8 mouse cellular contexts compared by ENCODE assay signal in the genomic region with DNA sequence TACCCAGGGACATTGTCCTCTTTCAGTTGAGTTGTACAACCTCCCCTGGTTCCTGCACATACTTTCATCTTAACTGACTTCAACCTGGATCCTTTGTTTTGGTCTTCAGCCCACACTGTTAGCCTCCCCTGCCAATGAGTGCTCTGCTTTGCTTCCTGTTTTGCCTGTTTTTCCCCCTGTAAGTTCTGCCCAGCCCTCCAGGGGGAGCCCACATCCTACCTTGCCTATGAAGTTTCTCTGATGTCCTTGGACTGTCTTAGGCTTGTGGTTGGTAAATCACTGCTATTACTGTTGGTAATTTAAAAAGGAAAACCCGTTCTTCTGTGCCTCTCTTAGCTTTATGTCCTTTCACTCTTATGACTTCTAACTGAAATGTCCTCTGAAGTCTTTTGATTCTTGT.
A peak's percentile ranks its signal among the peaks of the same experiment; 100 is the strongest.
DNase-seq lines count a peak whose midpoint lies in the region; ATAC-seq and TF ChIP-seq lines count a peak whose summit lies in the region.

No protein-coding gene starts in this region.

- peak; percentile 3 to 17 for DNase-seq in CD8-positive naive resting alpha-beta T cell, adult 2 months (ENCODE audit: low read depth in 2 of 2, low spot score in 2 of 2)
- peak; percentile 80 for DNase-seq in ZHBTc4 (ENCODE audit: low read depth, low spot score)
- peak; percentile 78 for DNase-seq in embryo, embryonic 10 days (ENCODE audit: low spot score)
- peak; percentile 75 to 81 for DNase-seq in layer of hippocampus, adult 2 months (ENCODE audit: low spot score in 2 of 2)
- peak; percentile 86 for DNase-seq in lung, postnatal 10 days
- DNase-seq in skeletal muscle tissue, adult 2 months (ENCODE audit: low read depth, low spot score), result peak; percentile 10
- DNase-seq in yolk sac, embryonic 10.5 days (ENCODE audit: low spot score), result peak; percentile 19

- no peaks in the 10 kb centered on the region for H3K9me3 ChIP-seq in heart, embryonic 15.5 days (replicated peaks)

- no peak overlapping the region for H3K27ac ChIP-seq in heart, embryonic 15.5 days
- H3K27ac ChIP-seq in layer of hippocampus, adult 2 months, result no peak overlapping the region

- 21% methylated on average over 1 of the region's 1 CpGs for WGBS in heart, embryonic 15.5 days

- no peak overlapping the region for H3K4me2 ChIP-seq in heart, embryonic 15.5 days

- ATAC-seq in heart, embryonic 15.5 days (replicated peaks; ENCODE audit: insufficient number of reproducible peaks, insufficient read depth, low FRiP score, low read depth), result 0 out of 2 replicates have a peak, but pooled peaks have one; percentile 27

- no peaks in the 10 kb centered on the region for H3K27me3 ChIP-seq in heart, embryonic 15.5 days

- no peaks in the 10 kb centered on the region for H3K36me3 ChIP-seq in heart, embryonic 15.5 days

- TF ChIP-seq CTCF in layer of hippocampus, adult 2 months (conservative IDR thresholded peaks at IDR 0.05), result peak; percentile 87

- H3K4me1 ChIP-seq in heart, embryonic 15.5 days (replicated peaks), result no peaks in the 10 kb centered on the region

- H3K4me3 ChIP-seq in heart, embryonic 15.5 days, result no peak overlapping the region
- no peak overlapping the region for H3K4me3 ChIP-seq in layer of hippocampus, adult 2 months

- no peak overlapping the region for H3K9ac ChIP-seq in heart, embryonic 15.5 days

Comparison
In these comparisons a context has a peak if more than half of its experiments do, and no peak if none do; other contexts are left out.
1. DNase-seq: peak in every context shown above with its lines; median percentile 86 in lung, postnatal 10 days; 80 in ZHBTc4; 78 in embryo, embryonic 10 days; 78 in layer of hippocampus, adult 2 months; 19 in yolk sac, embryonic 10.5 days; 10 in CD8-positive naive resting alpha-beta T cell, adult 2 months; 10 in skeletal muscle tissue, adult 2 months.